Mouse (Mus musculus) R1 (cell line): Measurements from ENCODE around the gene Zzz3.

Experiments
- DNase-seq: peaks from one replicate; pipeline ENCODE4 v3.0.0-alpha.2; 2018; ENCODE audit warnings: low read depth, low spot score

Gene Zzz3

DNA sequence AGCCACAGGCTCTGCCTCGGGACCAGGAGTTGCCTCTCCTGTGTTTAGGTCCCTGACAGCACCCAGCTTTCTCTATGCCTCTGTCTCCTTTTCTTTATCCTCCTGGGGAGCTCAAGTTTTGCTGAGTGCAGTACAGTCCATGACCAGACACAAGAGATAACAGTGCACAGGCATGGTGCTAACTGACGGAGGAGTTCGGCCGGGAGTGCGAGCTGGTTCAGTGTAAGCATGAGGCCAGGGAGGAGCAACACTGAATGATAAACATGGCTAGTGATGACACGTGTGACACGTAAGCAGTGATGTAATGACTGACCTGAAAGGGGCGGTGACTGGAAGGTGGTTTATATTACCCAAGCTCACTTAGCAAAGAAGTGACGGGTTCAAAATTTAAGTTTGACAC is 71.6 kb downstream of the Zzz3 start:
- DNase-seq: no peak

DNA sequence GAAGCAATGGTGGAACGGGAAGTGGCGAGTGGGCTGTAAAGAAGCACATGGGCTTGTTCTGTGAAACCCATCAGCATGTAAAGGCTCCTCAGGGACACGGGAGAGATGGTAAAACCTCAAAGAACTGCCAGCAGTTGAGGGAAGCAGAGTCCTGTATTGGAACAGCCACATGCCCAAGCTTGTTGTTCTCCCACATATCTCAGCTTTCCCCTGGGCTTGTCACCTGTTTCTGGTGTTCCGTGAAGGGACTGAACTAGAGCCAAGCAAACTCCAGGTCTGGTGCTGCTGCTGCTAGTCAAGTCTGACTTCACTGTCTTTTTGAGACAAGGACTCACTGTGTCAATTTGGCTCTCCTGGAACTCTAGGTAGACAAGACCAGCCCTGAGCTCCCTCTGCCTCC is 72.0 kb downstream of the Zzz3 start:
- no peak for DNase-seq

DNA sequence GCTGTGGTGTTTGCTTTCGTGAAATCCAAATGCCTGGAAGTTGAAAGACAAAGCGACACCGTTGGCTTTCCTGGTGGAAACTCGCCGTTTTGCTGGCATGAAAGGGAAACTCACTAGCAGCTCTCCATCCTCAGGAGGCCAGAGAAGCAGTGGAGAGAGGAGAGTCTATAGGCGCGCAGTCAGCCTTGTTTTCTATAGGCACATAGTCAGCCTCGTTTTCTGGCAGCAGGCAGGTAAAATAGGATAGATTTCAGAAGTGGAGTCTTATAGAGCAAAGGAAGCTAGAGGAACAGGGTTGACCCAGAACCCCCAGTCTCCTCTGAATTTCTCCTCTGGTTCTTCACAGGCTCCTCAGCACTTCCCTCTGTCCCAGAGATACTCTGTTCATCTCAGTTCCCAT is 72.8 kb downstream of the Zzz3 start:
- no peak for DNase-seq

DNA sequence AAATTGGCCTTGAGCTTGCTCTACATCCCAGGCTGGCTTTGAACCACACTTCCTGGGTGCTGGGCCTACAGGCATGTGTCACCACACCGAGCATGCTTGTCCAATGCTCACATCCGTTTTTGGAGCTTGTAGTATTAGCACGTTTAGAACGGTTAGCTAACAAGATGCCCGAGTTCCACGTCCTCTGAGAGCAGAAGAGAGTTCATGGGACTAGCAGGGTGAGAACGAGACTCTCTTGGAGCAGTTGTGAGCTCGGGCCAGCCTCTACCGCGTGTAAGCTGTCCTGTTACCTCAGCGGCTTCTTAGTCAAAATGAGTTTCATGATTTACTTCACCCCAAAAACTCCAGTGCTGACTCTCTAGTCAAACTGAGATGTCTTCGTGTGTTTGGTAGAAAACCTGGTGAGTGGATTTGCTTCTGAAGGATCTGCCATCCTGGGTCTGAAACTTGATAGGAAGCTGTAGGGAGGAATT is 73.3 kb downstream of the Zzz3 start:
- DNase-seq: no peak

DNA sequence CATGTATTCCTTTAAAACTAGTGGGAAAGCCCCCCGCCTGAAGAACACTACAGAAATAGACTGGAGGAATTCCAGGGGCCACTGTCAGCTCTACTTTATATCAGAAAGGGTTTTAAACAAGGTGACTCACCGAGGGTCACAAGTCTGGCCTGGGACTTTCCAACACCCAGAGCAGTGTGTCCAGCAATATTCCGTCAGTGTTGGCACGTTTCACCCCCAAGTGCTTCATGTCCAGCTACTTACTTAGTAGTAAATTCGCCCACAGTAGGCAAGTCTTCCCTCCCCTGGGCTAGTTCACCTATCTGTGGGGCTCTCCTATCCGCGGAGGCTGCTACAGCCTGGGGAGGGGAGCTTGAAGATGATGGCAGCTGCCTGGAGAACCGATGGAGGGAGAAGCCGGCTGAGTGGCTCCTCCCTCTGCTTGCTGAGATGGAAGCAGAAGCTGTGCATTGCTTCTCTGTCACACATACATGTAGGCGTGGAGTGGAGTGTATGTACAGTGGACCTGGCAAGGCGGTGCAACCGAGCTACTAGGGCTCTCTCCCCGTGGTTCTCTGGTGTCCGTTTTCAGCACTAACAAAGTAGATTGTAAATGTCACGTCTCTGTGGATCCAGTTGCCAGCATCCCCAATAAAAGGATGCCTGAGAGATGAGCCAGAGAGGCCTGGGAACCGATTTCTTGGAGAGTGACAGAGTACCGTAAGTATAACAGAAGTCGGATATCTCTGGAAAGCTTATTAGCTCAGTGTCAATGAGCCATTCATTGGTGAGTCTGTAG is 74.3 kb downstream of the Zzz3 start:
- DNase-seq: no peak

DNA sequence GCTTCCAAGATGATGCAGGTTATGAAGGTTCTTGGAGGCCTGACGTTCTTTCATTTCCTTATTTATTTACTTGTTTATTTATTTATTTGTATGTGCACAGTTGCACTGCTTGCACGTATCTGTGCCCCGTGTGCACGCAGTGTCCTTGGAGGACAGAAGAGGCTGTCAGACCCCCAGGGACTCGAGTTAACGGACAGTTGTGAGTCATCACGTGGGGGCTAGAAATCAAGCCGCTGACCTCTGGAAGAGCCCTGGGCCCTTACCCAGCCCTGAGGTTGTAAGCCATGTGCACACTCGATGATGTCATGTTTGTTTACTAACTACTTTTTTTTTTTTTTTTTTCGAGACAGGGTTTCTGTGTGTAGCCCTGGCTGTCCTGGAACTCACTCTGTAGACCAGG is 75.1 kb downstream of the Zzz3 start:
- no peak for DNase-seq

DNA sequence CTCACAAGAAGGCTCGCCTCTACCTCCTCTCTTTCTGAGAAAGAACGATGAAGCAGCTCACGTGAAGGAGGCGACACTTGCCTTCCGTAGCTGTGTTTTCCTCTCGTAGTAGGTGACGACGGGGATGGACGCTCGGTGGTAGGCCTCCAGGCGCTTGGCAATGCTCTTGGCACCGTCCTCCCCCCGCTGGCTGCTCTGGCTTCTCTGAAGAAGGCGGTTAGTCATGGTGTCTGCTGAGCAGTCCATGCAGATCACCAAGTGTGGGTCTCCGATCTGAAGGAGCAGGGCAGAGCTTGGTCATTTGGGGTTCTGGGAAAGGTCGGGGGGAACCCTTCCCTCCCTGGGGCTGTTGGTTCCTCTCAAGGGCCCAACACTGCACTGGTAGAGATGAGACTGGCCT is 77.4 kb downstream of the Zzz3 start:
- no peak for DNase-seq

DNA sequence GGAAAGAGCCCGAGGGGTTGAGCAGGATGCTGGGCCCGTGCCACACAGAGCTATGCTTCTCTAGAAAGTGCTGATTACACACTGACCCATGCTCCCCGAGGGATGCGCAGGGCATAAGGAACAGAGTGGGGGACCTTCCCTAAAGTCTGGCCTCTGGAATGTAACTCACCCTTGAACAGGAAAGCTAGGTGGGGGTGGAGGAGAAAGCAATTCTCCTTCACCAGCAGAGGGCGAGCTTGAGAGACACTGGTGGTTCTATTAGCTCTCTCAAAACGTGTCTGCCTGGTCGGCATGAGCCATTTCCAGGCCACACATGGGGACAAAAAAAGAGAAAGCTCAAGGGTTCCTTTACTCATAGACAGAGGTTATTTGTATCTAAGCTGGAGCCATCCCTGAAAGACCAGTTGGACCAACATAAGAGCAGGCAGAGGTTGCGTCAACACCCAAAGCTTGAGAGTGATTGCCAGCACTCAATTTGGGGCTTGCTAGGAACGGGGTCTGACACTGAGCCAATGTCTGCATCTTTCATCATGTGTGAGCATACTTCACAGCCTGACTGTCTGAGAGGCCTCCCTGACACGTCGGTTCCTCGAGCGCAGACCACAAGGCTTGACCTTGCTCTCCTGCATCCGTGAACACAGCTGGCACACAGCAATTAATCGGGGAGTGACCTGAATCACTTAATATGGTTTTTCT is 79.5 kb downstream of the Zzz3 start:
- DNase-seq: peak; percentile 87

DNA sequence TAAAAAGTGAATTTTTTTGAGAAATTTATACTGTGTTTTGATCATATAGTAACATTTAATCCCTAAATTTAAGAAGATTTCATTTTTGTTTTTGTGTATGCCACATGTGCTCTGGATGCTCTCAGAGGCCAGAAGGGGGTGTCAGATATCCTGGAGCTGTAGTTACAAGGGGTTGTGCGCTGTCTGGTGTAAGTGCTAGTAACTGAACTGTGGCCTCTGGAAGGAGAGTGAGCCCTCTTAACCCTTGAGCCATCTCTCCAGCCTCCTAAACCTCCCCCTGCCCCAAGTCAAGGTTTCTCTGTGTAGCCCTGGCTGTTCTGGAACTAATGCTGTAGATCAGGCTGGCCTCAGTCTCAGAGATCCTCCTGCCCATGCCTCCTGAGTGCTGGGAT is 80.0 kb downstream of the Zzz3 start:
- DNase-seq: no peak

DNA sequence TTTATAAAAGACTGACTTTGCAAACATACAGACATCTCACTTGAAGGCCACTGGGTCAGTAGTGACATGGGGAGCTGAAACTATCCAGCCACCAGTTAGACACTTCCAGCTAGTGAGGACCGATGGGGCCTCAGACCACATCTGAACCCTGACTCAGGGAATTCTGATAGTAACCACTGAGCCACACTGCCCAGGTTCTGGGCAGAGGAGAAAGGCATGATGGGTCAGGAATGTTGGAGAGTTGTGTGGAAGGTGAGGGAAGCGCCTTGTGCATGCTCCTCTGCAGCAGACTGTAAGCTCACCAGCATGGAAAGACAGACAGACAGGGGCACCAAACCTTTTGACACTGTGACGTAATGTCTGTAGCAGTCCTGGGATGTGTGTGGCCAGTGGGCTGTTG is 80.6 kb downstream of the Zzz3 start:
- DNase-seq: no peak

DNA sequence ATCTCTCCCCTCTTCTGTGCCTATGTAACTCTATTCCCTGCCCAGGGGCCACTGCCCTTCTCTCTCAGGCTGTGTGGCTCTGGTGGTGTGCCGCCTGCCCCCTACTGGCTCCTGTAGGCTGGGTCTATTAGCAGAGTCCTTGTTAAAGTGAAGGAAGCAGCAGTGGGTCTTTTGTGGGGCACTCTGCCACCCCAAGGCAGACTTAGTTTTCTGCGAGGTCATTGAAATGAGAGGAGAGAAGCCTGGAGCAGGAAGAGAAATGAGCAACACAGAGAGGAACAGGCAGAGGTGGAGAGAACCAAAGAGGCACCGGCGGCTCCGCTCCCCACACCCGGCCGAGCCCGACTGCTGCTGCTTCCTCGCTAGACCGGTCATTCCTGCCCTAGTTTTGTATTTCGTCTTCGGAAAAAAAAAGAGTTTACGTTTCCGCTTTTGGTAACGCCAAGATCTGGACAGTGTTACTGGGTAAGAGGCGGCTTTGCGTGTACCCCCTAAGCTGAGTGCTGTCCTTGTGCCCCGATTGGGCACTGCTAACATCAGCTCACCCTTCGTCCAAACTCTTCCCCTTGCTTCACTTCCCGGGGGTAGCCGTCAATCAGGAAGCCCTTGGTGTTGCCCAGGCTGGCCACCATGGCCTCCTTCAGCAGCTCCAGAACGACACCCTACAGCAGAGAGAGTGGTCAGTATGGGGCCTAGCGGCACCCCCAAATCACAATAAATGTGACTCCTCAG is 82.7 kb downstream of the Zzz3 start:
- DNase-seq: peak; percentile 70

DNA sequence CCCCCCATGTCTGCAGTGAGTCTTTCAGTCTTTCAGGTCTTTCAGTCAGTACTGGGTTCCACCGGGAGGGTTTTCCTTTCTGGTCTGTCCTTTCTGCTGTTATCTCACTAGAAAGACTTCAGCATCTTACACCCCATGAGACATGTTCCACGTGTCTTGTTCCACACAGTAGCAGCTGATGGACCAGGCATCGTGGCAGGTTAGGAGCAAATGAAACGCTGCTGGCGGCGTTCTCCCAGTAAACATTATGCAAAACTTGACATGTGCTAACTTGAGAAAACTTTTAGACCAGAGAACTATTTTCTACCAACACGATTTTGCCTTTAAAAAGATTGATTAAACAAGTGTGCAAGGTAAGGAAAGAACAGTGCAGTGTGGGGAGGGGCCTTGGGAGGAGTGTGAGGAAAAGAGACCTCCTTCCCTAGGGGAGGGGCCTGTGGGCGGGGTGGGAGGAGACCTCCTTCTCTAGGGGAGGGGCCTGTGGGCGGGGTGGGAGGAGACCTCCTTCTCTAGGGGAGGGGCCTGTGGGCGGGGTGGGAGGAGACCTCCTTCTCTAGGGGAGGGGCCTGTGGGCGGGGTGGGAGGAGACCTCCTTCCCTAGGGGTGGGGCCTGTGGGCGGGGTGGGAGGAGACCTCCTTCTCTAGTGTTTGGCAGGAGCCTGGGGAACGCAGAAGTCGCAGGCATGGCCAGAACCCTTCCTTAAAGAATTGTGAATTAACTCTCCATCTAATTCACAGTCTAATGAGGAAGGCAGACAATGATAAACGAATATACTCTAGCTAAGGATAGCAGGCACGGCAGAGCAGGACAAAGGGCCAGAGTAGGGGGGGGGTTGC is 83.5 kb downstream of the Zzz3 start:
- DNase-seq: peak; percentile 75

DNA sequence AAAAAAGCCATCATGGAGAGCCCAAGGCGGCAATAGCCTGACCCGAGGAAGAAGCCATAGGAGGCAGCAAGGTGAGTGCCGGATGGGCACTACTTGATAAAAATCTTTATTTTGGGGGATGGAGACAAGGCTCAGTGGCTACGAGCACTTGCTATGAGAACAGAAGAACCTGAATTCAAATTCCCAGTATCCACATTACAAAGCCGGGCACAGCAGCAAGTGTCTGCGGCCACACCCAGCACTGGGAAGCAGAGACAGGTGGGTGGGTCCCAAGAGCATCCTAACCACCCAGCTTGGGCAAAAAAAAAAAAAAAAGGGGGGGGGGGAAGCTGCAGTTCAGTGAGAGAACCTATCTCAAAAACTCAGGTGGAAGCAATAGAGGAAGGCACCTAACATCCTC is 85.1 kb downstream of the Zzz3 start:
- no peak for DNase-seq

DNA sequence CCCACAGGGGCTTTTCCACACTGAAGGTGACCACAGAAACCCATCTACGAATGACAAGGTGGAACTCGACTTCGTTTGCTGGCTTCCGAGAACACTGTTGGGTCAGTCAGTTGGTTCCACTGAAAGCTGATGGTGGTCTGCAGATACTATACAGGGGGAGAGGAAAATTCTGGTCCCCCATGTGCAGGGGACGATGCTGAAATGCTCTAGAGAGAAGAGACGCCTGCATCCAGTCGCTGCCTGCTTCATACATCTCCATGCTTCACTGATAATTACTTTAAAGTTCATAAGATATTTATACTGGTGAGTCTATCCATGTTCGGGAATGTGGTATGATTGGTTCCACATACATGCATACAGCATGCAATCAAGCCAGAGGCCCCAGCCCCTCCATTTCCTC is 86.9 kb downstream of the Zzz3 start:
- no peak for DNase-seq

DNA sequence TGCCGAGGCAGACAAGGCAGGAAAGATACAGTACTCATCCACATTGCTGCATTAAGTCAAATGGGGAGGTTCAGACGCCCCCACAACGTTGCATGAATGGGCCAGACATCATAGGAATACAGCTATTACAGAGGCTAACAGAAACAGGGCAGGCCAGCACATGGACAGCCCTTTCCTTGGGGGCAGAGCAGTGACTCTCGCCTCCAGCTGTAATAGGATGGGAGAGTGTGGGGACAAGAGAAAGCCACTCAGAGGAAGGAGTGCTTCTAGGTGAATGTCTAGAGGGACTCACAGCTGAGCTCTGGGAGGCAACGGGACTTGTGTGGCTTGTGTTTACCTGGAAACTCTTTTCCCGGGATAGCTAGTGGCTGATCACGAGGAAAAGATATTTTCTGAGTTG is 88.5 kb downstream of the Zzz3 start:
- DNase-seq: no peak

DNA sequence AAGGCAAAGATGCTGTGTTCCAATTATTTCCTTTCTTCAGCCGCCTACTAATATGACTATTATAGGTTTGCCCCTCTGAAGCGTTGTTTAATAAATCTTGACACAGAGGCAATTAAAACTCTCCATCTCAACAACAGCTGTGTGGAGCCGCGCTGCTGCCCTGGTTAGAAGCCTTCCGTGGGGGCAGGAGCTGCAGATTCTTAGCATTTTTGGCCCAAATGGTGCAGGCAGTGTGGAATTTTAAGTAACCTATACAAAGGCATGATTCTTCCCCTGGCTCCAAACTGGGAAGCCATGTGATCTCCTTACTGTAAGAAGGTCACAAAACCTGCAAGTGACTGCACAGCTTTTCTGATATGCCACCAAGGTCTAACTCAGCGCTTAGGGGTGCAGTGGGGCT is 88.9 kb downstream of the Zzz3 start:
- no peak for DNase-seq

DNA sequence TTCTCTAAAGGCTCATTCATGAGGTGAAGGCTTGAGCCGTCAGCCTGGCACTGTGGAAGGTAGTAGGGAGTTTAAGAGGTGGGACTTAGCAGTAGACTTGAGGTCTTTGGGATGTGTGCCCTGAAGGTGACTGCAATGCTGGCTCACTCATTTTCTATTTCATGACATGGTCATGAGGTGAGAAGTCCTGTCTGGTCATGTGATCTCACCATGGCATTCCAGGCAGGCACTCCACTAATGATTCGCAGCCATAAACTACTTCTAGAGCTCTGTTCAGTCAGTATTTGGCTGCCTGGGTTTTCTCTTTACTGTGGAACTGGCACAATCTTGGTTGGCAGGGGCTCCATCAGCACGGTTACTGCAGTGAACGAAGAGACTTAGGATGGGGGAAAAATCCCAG is 93.7 kb downstream of the Zzz3 start:
- no peak for DNase-seq

DNA sequence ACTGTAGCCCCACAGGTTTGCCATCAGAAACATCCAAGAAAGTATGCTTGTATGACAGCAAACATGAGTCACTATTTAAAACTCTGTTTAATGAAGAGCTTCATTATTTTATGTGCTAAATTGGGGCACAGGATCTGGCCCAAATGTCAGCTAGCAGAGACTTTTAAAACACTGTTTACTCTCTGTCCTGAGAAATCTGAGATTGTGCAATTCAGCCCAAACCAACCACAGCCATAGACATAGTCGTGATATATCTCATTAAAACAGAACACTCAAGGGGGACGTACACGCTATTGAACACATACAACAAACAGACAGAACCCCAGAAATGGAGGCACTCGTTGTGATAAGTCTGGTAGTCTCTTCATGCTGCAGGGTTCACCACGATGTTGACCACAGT is 95.2 kb downstream of the Zzz3 start:
- no peak for DNase-seq

DNA sequence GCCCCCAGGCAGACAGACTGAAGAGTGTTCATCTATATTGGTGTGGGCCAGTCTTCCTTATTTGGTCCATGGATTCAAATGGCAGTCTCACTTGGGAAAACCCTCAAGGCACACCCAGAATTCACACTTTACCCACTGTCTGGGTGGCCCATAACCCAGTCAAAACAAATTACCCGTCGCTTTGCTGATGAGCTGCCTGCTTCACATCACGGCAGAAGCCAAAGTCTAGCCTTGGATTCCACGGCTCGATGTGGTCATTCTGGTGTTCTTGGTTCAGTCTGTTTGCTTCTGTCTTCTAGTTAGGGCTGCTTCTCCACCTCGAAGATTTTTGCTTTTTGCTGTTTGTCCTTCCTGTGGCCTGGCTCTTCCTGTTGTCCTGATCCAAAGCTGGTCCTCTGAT is 97.0 kb downstream of the Zzz3 start:
- DNase-seq: no peak

DNA sequence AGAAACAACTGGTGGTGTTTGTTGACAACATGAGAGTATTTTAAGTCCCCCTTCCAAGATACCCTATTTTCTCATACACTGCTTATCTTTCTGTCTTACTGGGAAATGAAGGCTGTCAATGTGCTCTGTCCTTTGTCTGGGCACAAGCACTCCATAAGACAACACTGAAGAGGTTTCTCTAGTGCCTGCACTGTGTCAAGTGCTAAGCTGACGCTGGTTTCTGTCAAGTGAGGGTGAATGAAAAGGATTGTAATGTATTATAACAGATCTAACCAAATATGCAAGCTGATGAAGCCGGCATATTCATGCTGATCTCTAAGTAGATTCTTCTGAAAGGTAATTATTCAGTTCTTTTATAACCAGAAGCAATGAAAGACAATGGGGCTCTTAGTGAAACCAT is 98.5 kb downstream of the Zzz3 start:
- no peak for DNase-seq

DNA sequence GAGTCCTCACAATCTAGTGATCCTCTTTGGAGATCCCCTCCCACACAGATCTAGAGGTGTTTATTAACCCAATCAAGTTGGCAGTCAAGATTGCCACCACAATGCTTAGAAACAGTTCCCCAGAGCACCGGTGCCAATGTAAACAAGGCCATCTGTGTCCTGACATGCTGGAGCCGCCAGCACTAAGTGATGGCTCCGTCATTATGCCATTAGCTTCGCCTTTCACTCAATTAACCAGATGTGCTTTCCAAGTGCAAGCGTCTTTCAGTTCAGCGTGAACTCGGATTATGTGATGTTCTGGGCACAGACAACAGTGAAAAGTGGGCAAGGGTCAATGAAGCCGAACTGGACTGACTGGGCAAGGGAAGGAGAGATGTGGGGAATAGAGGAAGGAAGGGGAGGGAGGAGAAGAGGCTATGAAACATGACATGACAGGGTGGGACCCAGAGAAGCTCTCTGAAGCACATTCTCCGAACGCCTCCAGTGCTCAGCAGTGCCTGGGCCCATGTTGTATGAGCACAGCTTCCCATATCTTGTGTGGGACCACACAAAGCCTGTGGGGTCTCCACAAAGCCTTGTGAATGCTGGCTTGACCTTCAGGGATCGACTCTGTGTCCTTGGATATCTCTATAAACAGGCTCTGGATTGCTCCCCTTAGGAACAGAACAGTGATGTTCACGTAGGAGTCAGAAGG is 99.5 kb downstream of the Zzz3 start:
- DNase-seq: no peak
